Mouse (Mus musculus) intestine, embryonic 16.5 days (tissue): ENCODE results near the gene Adarb2. TPM values are rescaled to one million over a fixed set of nuclear protein-coding genes. Genes with fewer than 3 reads are reported as not detected.

Source experiments
- ATAC-seq: fragments of 200-750 bp; cut with Nextera tagmentation; 2 replicates; pipeline ENCODE4 v1.8.0; 2017; ENCODE audit warnings: moderate TSS enrichment, moderate library complexity
- H3K27ac ChIP-seq: fragments of 300-500 bp; sonication (generic); 2 replicates; pipeline ENCODE4 v1.5.1; 2014; ENCODE audit warnings: mild to moderate bottlenecking, low read length
- H3K27me3 ChIP-seq: fragments of 300-500 bp; sonication (generic); replicated peaks from 2 replicates; pipeline ENCODE4 v1.6.1; 2014; ENCODE audit warnings: low read length, control low read depth, mixed read lengths; ENCODE audit not compliant: control insufficient read depth, insufficient read depth
- H3K36me3 ChIP-seq: fragments of 300-500 bp; sonication (generic); 2 replicates; pipeline ENCODE4 v1.6.1; 2014; ENCODE audit warnings: low read length, control low read depth; ENCODE audit not compliant: control insufficient read depth, insufficient read depth
- H3K4me1 ChIP-seq: fragments of 300-500 bp; sonication (generic); 2 replicates; pipeline ENCODE4 v1.6.1; 2014; ENCODE audit warnings: low read length, control low read depth, mixed read lengths; ENCODE audit not compliant: control insufficient read depth, insufficient read depth
- H3K4me2 ChIP-seq: fragments of 300-500 bp; sonication (generic); 2 replicates; pipeline ENCODE4 v1.6.1; 2014; ENCODE audit warnings: low read depth, low read length, control low read depth
- H3K4me3 ChIP-seq: fragments of 300-500 bp; sonication (generic); 2 replicates; pipeline ENCODE4 v1.5.1; 2014; ENCODE audit warnings: mild to moderate bottlenecking, low read length
- H3K9ac ChIP-seq: fragments of 300-500 bp; sonication (generic); 2 replicates; pipeline ENCODE4 v1.6.1; 2014; ENCODE audit warnings: low read depth, low read length
- H3K9me3 ChIP-seq: fragments of 300-500 bp; sonication (generic); 2 replicates; pipeline ENCODE4 v1.6.1; 2016; ENCODE audit warnings: low read length, control low read depth; ENCODE audit not compliant: control insufficient read depth
- WGBS: fragments of 180-500 bp; shearing (Covaris S2); extraction: QIAGEN DNeasy Blood & Tissue Kit; methylation state at CpG from one replicate; pipeline ENCODE4 v1.1.7; 2014; 5-methylcytosine and 5-hydroxymethylcytosine counted together
- polyA plus RNA-seq: library from polyadenylated mRNA; unstranded; fragments of >200 nt; fragmentation: Nextera tagmentation; extraction: Ambion mirVana; gene quantifications from 2 replicates; pipeline ENCODE4 v1.2.1, GENCODE M21; 2015

Gene Adarb2
- polyA plus RNA-seq, 1 experiment from 2014 or later = 0.43 TPM

DNA sequence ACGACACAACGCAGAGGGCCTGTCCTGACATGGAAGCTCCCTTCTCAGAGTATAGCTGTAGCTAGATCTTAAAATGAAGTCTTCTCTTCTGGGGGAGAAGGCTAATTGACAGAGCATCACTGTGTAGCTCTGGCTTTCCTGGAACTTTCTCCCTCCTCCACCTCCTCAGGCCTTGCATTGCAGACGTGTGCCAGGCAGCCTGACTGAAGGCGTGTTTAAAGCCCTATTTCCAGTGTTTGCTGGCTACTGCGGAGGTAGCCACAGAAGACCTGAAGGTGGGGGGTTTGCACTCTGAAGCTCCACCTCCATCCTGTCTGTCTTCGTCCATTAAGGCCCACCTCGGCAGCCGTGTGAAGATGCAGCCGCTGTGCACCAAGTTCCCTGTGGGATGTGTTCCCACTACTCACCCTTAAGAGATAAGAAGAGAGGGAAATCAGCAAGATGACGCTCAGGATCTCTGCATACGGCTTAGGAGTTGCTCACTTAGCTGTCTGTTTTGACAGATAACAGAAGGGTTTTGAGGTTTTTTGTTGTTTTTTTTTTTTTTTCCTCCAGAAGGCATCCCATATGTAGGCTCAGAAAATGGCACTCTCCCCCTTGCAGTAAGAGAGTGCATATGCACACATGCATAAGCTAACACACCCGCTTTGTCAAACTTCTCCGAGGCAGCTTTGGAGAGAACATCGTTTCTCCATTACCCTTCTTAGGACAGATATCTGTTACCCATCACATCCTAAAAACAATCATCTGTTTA is 581.8 kb downstream of the Adarb2 start:
- Histone ChIP-seq H3K4me3 (no peak overlapping the region), H3K27me3 (no peaks in the 10 kb centered on the region), H3K36me3 (no peaks in the 10 kb centered on the region), H3K9ac (no peak overlapping the region), H3K9me3 (no peaks in the 10 kb centered on the region), H3K4me2 (no peak overlapping the region), H3K27ac (no peak overlapping the region), H3K4me1 (no peaks in the 10 kb centered on the region)
- no peak for ATAC-seq
- WGBS = 66% methylated on average over 14 of the region's 14 CpGs

DNA sequence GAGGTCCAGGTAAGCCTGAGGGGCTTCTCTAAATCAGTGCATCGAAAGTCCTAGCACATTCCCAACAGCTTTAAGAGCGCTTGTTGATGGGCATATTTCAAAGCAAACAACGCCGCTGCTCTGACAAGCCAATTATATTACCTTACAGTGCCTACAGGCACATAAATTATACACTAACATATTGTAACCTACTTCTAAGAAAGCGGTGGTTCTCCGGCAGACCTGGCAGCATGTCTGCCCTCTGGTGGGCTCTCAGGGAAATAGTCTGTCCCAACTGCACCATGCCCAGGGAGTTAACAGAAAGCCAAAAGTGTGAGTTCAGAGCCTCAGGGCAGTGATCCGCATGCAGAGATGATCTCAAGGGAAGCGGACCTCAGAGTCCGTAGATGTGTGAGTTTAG is 582.5 kb downstream of the Adarb2 start:
- Histone ChIP-seq H3K9me3 (no peaks in the 10 kb centered on the region), H3K4me2 (no peak overlapping the region), H3K36me3 (no peaks in the 10 kb centered on the region), H3K27me3 (no peaks in the 10 kb centered on the region), H3K27ac (no peak overlapping the region), H3K9ac (no peak overlapping the region), H3K4me3 (no peak overlapping the region), H3K4me1 (no peaks in the 10 kb centered on the region)
- no peak for ATAC-seq
- 35% methylated on average over 9 of the region's 9 CpGs for WGBS

DNA sequence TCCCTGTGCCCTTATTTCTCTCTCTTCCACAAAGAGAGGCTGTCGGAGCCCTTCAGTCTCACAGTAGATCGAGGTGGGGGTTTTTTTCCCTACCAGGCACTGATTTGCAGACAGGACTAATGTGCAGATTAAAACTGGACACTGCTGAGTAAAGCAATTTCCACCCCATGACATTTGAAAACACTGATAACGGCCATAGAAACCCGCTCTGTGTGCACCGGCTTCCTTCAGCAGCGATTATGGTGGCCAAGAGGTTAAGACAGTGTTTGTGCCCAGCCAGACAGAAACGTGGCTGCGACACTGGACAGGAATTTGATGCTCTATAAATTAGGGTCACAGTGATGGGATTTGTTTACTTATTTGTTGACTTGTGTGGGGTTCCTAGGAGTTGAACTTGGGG is 590.6 kb downstream of the Adarb2 start:
- Histone ChIP-seq H3K9ac (no peak overlapping the region), H3K9me3 (no peaks in the 10 kb centered on the region), H3K4me3 (no peak overlapping the region), H3K4me1 (no peaks in the 10 kb centered on the region), H3K27ac (no peak overlapping the region), H3K4me2 (no peak overlapping the region), H3K27me3 (no peaks in the 10 kb centered on the region), H3K36me3 (no peaks in the 10 kb centered on the region)
- WGBS = 71% methylated on average over 8 of the region's 8 CpGs
- no peak for ATAC-seq

DNA sequence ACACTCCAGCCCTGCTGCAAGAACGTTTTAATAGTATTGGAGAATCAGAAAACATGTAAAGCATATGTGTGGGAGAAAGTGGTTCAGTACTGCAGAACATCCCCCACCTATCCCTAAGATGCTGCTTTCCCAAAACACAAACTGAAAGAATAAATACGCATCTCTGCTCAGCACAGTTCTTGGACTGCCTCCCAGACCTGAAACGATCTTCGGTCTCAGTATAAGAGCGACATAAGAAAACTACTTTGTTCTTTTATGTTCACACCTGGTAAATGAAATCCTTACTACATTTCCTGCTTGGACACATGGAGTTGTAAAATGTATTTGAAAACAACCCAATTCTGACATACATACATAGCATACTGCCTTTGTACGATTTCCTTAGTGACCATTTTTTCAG is 597.9 kb downstream of the Adarb2 start:
- H3K27me3 ChIP-seq = no peaks in the 10 kb centered on the region
- ATAC-seq = no peak
- H3K36me3 ChIP-seq = peaks cover 3% of the 10 kb centered on the region; the same call in 1 of the 2 replicates
- no peaks in the 10 kb centered on the region for H3K9me3 ChIP-seq
- no peaks in the 10 kb centered on the region for H3K4me1 ChIP-seq
- H3K4me2 ChIP-seq = no peak overlapping the region
- no peak overlapping the region for H3K27ac ChIP-seq
- WGBS = 75% methylated on average over 6 of the region's 6 CpGs
- H3K9ac ChIP-seq = no peak overlapping the region
- H3K4me3 ChIP-seq = no peak overlapping the region

DNA sequence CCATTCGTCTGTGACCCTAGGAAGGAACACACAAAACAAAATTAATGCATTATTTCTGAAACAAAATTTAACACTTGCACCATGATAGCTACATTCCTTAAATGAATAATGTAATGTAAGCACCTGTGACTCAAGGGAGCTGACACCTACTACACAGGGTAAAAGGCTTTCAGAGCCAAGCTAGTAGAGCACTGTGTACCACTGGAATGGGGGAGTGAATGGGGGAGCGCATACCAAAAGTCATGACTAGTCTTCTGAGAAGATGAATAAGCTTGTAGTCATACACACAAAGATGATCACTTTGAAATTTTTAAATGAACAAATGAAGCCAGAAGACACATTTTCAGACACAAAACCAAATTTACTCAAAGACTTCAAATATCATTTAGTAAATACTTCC is 603.3 kb downstream of the Adarb2 start:
- 95% methylated on average over 2 of the region's 2 CpGs for WGBS
- H3K27ac ChIP-seq = no peak overlapping the region
- no peaks in the 10 kb centered on the region for H3K9me3 ChIP-seq
- H3K27me3 ChIP-seq = no peaks in the 10 kb centered on the region
- H3K4me2 ChIP-seq = no peak overlapping the region
- H3K4me3 ChIP-seq = no peak overlapping the region
- no peak overlapping the region for H3K9ac ChIP-seq
- no peak for ATAC-seq
- H3K36me3 ChIP-seq = peaks cover 3% of the 10 kb centered on the region; the same call in 1 of the 2 replicates
- no peaks in the 10 kb centered on the region for H3K4me1 ChIP-seq
